Mouse (Mus musculus) left cerebral cortex, adult 9 months (tissue): ENCODE measurements around the gene Tcf7l2.

Experiments
- DNase-seq, 2 experiments: peaks; one replicate each; pipeline ENCODE4 v3.0.0; 2022; ENCODE audit warnings: low spot score in 2 of 2

The Tcf7l2 gene

GRCm38 (mm10) chr19:55827613-55828259 lies 86.1 kb downstream of the Tcf7l2 start:
- DNase-seq, result no peak

GRCm38 (mm10) chr19:55830976-55831559 lies 89.4 kb downstream of the Tcf7l2 start:
- DNase-seq, result no peak

GRCm38 (mm10) chr19:55832122-55832521 lies 90.5 kb downstream of the Tcf7l2 start:
- no peak for DNase-seq

GRCm38 (mm10) chr19:55833807-55834385 lies 92.3 kb downstream of the Tcf7l2 start:
- DNase-seq, result no peak

GRCm38 (mm10) chr19:55836930-55837687 lies 95.5 kb downstream of the Tcf7l2 start:
- no peak for DNase-seq

GRCm38 (mm10) chr19:55837924-55838323 lies 96.3 kb downstream of the Tcf7l2 start:
- DNase-seq, result peak in 1 of 2 experiments; percentile 14

GRCm38 (mm10) chr19:55838389-55839035 lies 96.9 kb downstream of the Tcf7l2 start:
- no peak for DNase-seq

GRCm38 (mm10) chr19:55839036-55839555 lies 97.5 kb downstream of the Tcf7l2 start:
- no peak for DNase-seq

- DNase-seq, result no peak
These were observed 99.0 kb downstream of the Tcf7l2 start for GRCm38 (mm10) chr19:55840499-55841121.

- DNase-seq, result no peak
These were observed 100.4 kb downstream of the Tcf7l2 start for GRCm38 (mm10) chr19:55842046-55842445.

- no peak for DNase-seq
These were observed 101.7 kb downstream of the Tcf7l2 start for GRCm38 (mm10) chr19:55843111-55843887.

GRCm38 (mm10) chr19:55845702-55846101 lies 104.1 kb downstream of the Tcf7l2 start:
- DNase-seq, result no peak

- no peak for DNase-seq
These were observed 104.6 kb downstream of the Tcf7l2 start for GRCm38 (mm10) chr19:55846256-55846655.

- DNase-seq, result no peak
These were observed 105.4 kb downstream of the Tcf7l2 start for GRCm38 (mm10) chr19:55847043-55847442.

GRCm38 (mm10) chr19:55850402-55851078 lies 108.9 kb downstream of the Tcf7l2 start:
- DNase-seq, result no peak

GRCm38 (mm10) chr19:55851498-55852324 lies 110.1 kb downstream of the Tcf7l2 start:
- no peak for DNase-seq

GRCm38 (mm10) chr19:55854389-55854788 lies 112.8 kb downstream of the Tcf7l2 start:
- DNase-seq, result no peak

- no peak for DNase-seq
These were observed 114.0 kb downstream of the Tcf7l2 start for GRCm38 (mm10) chr19:55855571-55855970.

- no peak for DNase-seq
These were observed 115.7 kb downstream of the Tcf7l2 start for GRCm38 (mm10) chr19:55857328-55857727.
